Mouse (Mus musculus) stomach, embryonic 14.5 days (tissue): Measurements from ENCODE around the gene Trim10. TPM values are rescaled to one million over a fixed set of nuclear protein-coding genes. Genes with fewer than 3 reads are reported as not detected.

Experiments used
- polyA plus RNA-seq: library from polyadenylated mRNA; unstranded; fragments of >200 nt; fragmentation: Nextera tagmentation; extraction: Ambion mirVana; gene quantifications from 2 replicates; pipeline ENCODE4 v1.2.1, GENCODE M21; 2014

The Trim10 gene
- polyA plus RNA-seq, 1 experiment from 2014 or later: 1.5 TPM

Other genes with a start within 250 kb of the Trim10 start
- gene H2-M9, start 226.9 kb upstream of the Trim10 start, polyA plus RNA-seq: 0.23 TPM in 1 of 2 replicates, not detected in the other
- gene H2-M1, start 197.4 kb upstream of the Trim10 start, polyA plus RNA-seq: not detected in 2 replicates
- not detected in 2 replicates for gene H2-M10.5, start 96.7 kb upstream of the Trim10 start, polyA plus RNA-seq
- not detected in 2 replicates for gene H2-M10.6, start 57.4 kb upstream of the Trim10 start, polyA plus RNA-seq
- 38.0 and 42.7 TPM in 2 replicates for gene Trim26, start 32.4 kb upstream of the Trim10 start, polyA plus RNA-seq
- gene Trim15, start 2.4 kb upstream of the Trim10 start, polyA plus RNA-seq: 0.13 and 0.74 TPM in 2 replicates
- not detected in 2 replicates for gene Trim40, start 20.5 kb downstream of the Trim10 start, polyA plus RNA-seq
- 1.3 and 1.6 TPM in 2 replicates for gene Trim31, start 28.5 kb downstream of the Trim10 start, polyA plus RNA-seq
- 0.87 and 1.2 TPM in 2 replicates for gene Rnf39, start 73.3 kb downstream of the Trim10 start, polyA plus RNA-seq
- gene Ppp1r11, start 82.2 kb downstream of the Trim10 start, polyA plus RNA-seq: 115 and 120 TPM in 2 replicates
- 92.4 and 97.2 TPM in 2 replicates for gene Znrd1, start 89.0 kb downstream of the Trim10 start, polyA plus RNA-seq
- gene Znrd1as, start 89.0 kb downstream of the Trim10 start, polyA plus RNA-seq: 6.8 and 8.1 TPM in 2 replicates
- gene 2410137M14Rik, start 111.7 kb downstream of the Trim10 start, polyA plus RNA-seq: not detected in 2 replicates
- gene H2-M5, start 120.0 kb downstream of the Trim10 start, polyA plus RNA-seq: 0.49 and 0.74 TPM in 2 replicates
- 77.8 and 82.1 TPM in 2 replicates for gene Zfp57, start 131.6 kb downstream of the Trim10 start, polyA plus RNA-seq
- gene Mog, start 153.8 kb downstream of the Trim10 start, polyA plus RNA-seq: 0.19 and 0.20 TPM in 2 replicates
- 14.2 and 15.8 TPM in 2 replicates for gene Gabbr1, start 176.4 kb downstream of the Trim10 start, polyA plus RNA-seq
- not detected in 2 replicates for gene Olfr90, start 218.9 kb downstream of the Trim10 start, polyA plus RNA-seq
- not detected in 2 replicates for gene Olfr91, start 228.7 kb downstream of the Trim10 start, polyA plus RNA-seq